Mouse (Mus musculus) hindbrain, embryonic 10.5 days (tissue): ENCODE measurements around the gene Rgs9. TPM values are rescaled to one million over a fixed set of nuclear protein-coding genes. Genes with fewer than 3 reads are reported as not detected.

ENCODE experiments used
- DNase-seq: peaks from one replicate; pipeline ENCODE4 v3.0.0-alpha.2; 2017; ENCODE audit warnings: low spot score
- H3K27ac ChIP-seq: fragments of 300-500 bp; sonication (generic); 2 replicates; pipeline ENCODE4 v1.5.1; 2016; ENCODE audit warnings: mild to moderate bottlenecking, moderate library complexity
- H3K27me3 ChIP-seq: fragments of 300-500 bp; sonication (generic); 2 replicates; pipeline ENCODE4 v1.6.1; 2016; ENCODE audit warnings: mild to moderate bottlenecking; ENCODE audit not compliant: poor library complexity, insufficient read depth, severe bottlenecking
- H3K36me3 ChIP-seq: fragments of 300-500 bp; sonication (generic); 2 replicates; pipeline ENCODE4 v1.6.1; 2016; ENCODE audit warnings: mild to moderate bottlenecking, moderate library complexity
- H3K4me1 ChIP-seq: fragments of 300-500 bp; sonication (generic); replicated peaks from 2 replicates; pipeline ENCODE4 v1.6.1; 2016; ENCODE audit warnings: mild to moderate bottlenecking
- H3K4me3 ChIP-seq: fragments of 300-500 bp; sonication (generic); 2 replicates; pipeline ENCODE4 v1.5.1; 2016; ENCODE audit warnings: mild to moderate bottlenecking, moderate library complexity
- H3K9me3 ChIP-seq: fragments of 300-500 bp; sonication (generic); 2 replicates; pipeline ENCODE4 v1.6.1; 2016; ENCODE audit warnings: mild to moderate bottlenecking, moderate library complexity
- WGBS: fragments of 180-500 bp; shearing (Covaris S2); methylation state at CpG from one replicate; pipeline ENCODE4 v1.1.7; 2016; 5-methylcytosine and 5-hydroxymethylcytosine counted together
- polyA plus RNA-seq: library from polyadenylated mRNA; unstranded; fragments of >200 nt; fragmentation: Nextera tagmentation; extraction: Ambion mirVana; gene quantifications from 2 replicates; pipeline ENCODE4 v1.2.1, GENCODE M21; 2016

Gene Rgs9
- polyA plus RNA-seq, 1 experiment from 2014 or later: 1.8 TPM

DNA sequence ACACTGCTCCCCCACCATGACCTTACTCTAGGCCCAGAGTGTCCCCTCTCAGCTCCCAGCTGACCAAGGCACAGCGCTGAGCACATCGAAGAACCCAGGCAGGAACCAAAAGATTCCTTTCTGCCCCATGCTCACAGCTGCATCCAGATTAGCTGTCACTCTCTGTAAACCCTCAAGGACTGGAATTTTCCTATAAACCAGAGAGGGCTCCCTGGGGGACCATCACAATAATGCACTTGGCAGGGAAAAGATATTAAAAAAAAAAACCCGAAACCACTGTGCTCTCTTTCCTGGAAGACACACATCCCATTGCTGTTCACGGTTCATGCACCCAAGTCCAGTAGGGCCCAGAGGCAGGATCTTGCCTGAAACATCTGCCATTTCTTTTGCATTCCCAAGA is 31.4 kb upstream of the Rgs9 start:
- Histone ChIP-seq H3K36me3 (no peaks in the 10 kb centered on the region), H3K27me3 (no peaks in the 10 kb centered on the region; the same call in none of the 2 replicates), H3K4me1 (peaks cover 17% of the 10 kb centered on the region), H3K4me3 (no peak overlapping the region), H3K27ac (no peak overlapping the region), H3K9me3 (no peaks in the 10 kb centered on the region)
- no peak for DNase-seq
- WGBS: 70% methylated on average over 4 of the region's 4 CpGs

DNA sequence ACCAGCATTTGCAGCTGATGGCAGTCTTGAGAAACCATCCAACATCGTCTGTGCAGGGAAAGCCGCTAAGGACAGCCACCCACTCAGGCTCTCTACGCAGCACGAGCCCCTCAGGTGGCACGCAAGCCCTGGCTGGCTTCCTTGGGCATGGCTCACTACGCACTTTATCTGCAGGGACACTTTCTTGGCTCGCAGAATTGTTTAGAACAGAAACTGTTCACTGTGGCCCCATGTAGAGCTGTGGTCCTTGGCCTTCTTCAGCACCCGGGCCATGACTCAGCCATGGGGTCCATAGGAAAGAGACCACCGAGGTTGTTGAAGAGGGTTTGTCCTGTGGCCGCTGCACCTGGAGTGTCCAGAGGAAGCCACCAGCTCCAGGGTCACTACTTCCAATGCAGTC is 30.0 kb upstream of the Rgs9 start:
- no peaks in the 10 kb centered on the region for H3K9me3 ChIP-seq
- DNase-seq: no peak
- no peaks in the 10 kb centered on the region; the same call in none of the 2 replicates for H3K27me3 ChIP-seq
- H3K4me3 ChIP-seq: no peak overlapping the region
- peaks cover 17% of the 10 kb centered on the region for H3K4me1 ChIP-seq
- 89% methylated on average over 10 of the region's 10 CpGs for WGBS
- no peaks in the 10 kb centered on the region for H3K36me3 ChIP-seq
- H3K27ac ChIP-seq: no peak overlapping the region

- no peak for DNase-seq
- Histone ChIP-seq H3K4me1 (peaks cover 17% of the 10 kb centered on the region), H3K9me3 (no peaks in the 10 kb centered on the region), H3K36me3 (no peaks in the 10 kb centered on the region), H3K27me3 (no peaks in the 10 kb centered on the region; the same call in none of the 2 replicates), H3K27ac (no peak overlapping the region), H3K4me3 (no peak overlapping the region)
- WGBS: 36% methylated on average over 3 of the region's 3 CpGs
Measured at GRCm38 (mm10) chr11:109327381-109327780, 29.5 kb upstream of the Rgs9 start.

- 0 out of 2 replicates have a peak, but pooled peaks cover 3% of the 10 kb centered on the region for H3K9me3 ChIP-seq
- WGBS: 85% methylated on average over 13 of the region's 13 CpGs
- no peaks in the 10 kb centered on the region for H3K36me3 ChIP-seq
- no peak overlapping the region for H3K27ac ChIP-seq
- H3K27me3 ChIP-seq: no peaks in the 10 kb centered on the region; the same call in none of the 2 replicates
- H3K4me3 ChIP-seq: no peak overlapping the region
- H3K4me1 ChIP-seq: peaks cover 10% of the 10 kb centered on the region
- DNase-seq: no peak
Measured at GRCm38 (mm10) chr11:109326270-109326669, 28.3 kb upstream of the Rgs9 start.

DNA sequence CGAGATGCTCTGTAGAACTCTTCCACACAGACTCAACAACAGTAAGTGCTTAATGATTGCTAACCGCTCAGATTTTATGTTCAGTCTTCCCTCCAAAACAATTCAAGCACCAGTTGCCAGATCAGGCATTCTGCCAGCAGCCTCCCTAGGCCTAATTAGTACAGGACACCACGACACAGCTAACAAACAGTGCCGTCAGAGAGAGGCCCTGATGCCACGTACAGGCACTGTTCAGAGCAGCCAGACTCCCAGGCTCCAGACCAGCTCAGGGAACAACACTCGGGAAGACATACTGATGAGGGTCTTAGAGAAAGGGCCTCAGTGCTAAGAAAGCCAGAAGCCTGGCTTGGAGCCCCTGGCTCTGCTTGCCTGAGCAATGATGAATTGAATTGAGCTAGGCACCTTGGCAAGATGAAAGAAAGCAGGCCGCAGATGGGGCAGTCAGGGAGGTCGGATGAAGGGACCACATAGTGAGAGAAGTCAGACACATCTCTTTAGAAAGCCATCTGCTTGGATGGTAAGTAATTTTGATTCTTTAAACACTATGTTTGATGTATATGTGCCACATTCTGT is 22.5 kb upstream of the Rgs9 start:
- Histone ChIP-seq H3K36me3 (no peaks in the 10 kb centered on the region), H3K4me1 (no peaks in the 10 kb centered on the region), H3K27ac (no peak overlapping the region), H3K9me3 (0 out of 2 replicates have a peak, but pooled peaks cover 3% of the 10 kb centered on the region), H3K27me3 (peaks cover 7% of the 10 kb centered on the region; the same call in 1 of the 2 replicates), H3K4me3 (no peak overlapping the region)
- DNase-seq: no peak
- WGBS: 59% methylated on average over 8 of the region's 8 CpGs

DNA sequence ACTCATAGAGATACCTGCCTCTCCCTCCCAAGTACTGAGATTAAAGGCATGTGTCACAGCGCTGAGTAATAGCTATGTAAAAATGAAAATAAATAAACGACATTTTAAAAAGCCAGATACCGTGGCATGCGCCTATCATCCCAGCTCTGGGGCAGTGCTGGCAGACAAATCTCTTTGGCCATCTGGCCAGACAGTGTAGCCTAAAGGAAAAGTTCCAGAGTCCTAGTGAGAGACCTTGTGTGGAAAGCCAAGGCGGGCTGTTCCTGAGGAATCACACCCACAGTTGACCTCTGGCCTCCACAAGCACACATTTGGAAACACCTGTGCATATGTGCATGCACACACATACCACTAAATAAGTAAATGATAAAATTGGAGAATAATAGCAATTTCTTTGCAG is 22.0 kb upstream of the Rgs9 start:
- Histone ChIP-seq H3K9me3 (0 out of 2 replicates have a peak, but pooled peaks cover 3% of the 10 kb centered on the region), H3K27me3 (peaks cover 12% of the 10 kb centered on the region; the same call in 1 of the 2 replicates), H3K36me3 (no peaks in the 10 kb centered on the region), H3K4me3 (no peak overlapping the region), H3K27ac (no peak overlapping the region), H3K4me1 (no peaks in the 10 kb centered on the region)
- no peak for DNase-seq
- 96% methylated on average over 5 of the region's 5 CpGs for WGBS

GRCm38 (mm10) chr11:109319471-109319870 is 21.5 kb upstream of the Rgs9 start:
- Histone ChIP-seq H3K9me3 (0 out of 2 replicates have a peak, but pooled peaks cover 3% of the 10 kb centered on the region), H3K27ac (no peak overlapping the region), H3K4me3 (no peak overlapping the region), H3K4me1 (no peaks in the 10 kb centered on the region), H3K27me3 (peaks cover 17% of the 10 kb centered on the region; the same call in 1 of the 2 replicates), H3K36me3 (no peaks in the 10 kb centered on the region)
- no peak for DNase-seq
- 91% methylated on average over 4 of the region's 4 CpGs for WGBS

DNA sequence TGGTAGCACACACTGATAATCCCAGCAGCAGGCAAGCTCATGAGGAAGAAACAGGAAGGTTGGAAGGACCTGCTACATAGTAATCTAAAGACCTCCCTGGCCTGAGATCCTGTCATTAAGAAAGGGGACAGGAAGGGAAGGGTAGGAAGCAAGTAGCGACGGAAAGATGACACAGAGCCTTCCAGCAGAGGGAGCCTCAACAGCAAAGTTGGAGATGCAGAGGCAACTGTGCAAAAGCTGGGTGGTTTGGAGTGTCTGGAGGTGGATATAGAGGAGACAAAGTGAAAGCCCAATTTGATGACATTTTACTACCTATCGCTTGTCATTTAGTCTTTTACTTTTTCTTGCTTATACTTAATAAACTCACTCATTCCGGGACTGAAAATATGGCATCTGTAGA is 19.0 kb upstream of the Rgs9 start:
- peaks cover 34% of the 10 kb centered on the region for H3K27me3 ChIP-seq
- H3K9me3 ChIP-seq: 0 out of 2 replicates have a peak, but pooled peaks cover 3% of the 10 kb centered on the region
- H3K36me3 ChIP-seq: no peaks in the 10 kb centered on the region
- H3K4me3 ChIP-seq: no peak overlapping the region
- WGBS: 42% methylated on average over 4 of the region's 4 CpGs
- H3K27ac ChIP-seq: no peak overlapping the region
- H3K4me1 ChIP-seq: peaks cover 9% of the 10 kb centered on the region
- no peak for DNase-seq

GRCm38 (mm10) chr11:109311885-109312605 is 14.1 kb upstream of the Rgs9 start:
- Histone ChIP-seq H3K4me3 (peak overlapping the region; percentile 67), H3K4me1 (peaks cover 10% of the 10 kb centered on the region), H3K36me3 (no peaks in the 10 kb centered on the region), H3K27me3 (peaks cover 34% of the 10 kb centered on the region), H3K9me3 (no peaks in the 10 kb centered on the region), H3K27ac (peak overlapping the region; percentile 91)
- WGBS: 14% methylated on average over 20 of the region's 20 CpGs
- peak; percentile 77 for DNase-seq

DNA sequence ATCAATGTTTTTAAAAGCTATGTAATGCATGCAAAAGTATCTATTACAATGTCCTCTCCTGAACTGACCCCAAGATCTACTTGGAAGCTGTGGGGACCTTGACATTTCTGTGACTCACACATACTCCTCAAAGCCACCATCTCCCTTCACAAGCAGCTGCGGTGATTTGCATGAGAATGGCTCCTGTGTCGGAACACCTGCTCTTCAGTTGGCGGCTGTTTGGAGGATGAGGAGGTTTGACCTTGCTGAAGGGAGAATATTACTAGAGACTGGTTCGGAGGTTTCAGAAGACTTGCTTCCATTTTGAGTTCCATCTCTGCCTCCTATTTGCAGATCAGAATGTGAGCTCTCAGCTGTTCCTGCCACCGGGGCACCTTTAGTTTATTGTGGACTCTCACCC is 7.8 kb upstream of the Rgs9 start:
- Histone ChIP-seq H3K4me1 (no peaks in the 10 kb centered on the region), H3K27me3 (no peaks in the 10 kb centered on the region), H3K27ac (no peak overlapping the region), H3K9me3 (no peaks in the 10 kb centered on the region), H3K36me3 (no peaks in the 10 kb centered on the region), H3K4me3 (no peak overlapping the region)
- 71% methylated on average over 5 of the region's 5 CpGs for WGBS
- DNase-seq: no peak

GRCm38 (mm10) chr11:109302338-109302737 is 4.4 kb upstream of the Rgs9 start:
- no peaks in the 10 kb centered on the region for H3K9me3 ChIP-seq
- no peaks in the 10 kb centered on the region for H3K36me3 ChIP-seq
- 77% methylated on average over 4 of the region's 4 CpGs for WGBS
- peaks cover 1% of the 10 kb centered on the region for H3K27me3 ChIP-seq
- H3K4me3 ChIP-seq: no peak overlapping the region
- no peak for DNase-seq
- H3K27ac ChIP-seq: no peak overlapping the region
- peaks cover 9% of the 10 kb centered on the region; the same call in 1 of the 2 replicates for H3K4me1 ChIP-seq

- no peak for DNase-seq
- H3K9me3 ChIP-seq: no peaks in the 10 kb centered on the region
- H3K36me3 ChIP-seq: no peaks in the 10 kb centered on the region
- H3K4me3 ChIP-seq: peak overlapping the region; percentile 55; the same call in 1 of the 2 replicates
- peaks cover 32% of the 10 kb centered on the region for H3K27me3 ChIP-seq
- peaks cover 16% of the 10 kb centered on the region; the same call in 1 of the 2 replicates for H3K4me1 ChIP-seq
- WGBS: 83% methylated on average over 7 of the region's 7 CpGs
- H3K27ac ChIP-seq: no peak overlapping the region
Measured at GRCm38 (mm10) chr11:109297031-109297430, 898 bp downstream of the Rgs9 start.

DNA sequence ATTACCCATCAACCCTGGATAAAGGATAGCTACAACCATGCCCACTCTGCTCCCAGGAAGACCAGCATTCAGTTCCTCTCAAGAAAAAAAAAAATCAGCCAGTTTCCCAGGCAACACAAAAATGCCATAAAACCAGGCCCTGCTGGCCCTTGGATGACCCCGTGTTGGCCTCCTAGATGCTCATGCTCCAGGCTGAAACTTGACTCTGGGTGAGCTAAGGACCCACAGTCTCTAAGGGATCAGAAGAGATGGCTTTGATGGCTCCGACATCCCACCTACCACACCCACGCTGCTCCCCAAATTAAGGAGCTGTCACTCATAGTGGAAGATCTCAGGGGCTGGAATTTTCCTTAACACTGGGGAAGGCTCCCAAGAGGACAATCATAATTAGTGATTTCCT is 5.9 kb downstream of the Rgs9 start:
- Histone ChIP-seq H3K27me3 (peaks cover 27% of the 10 kb centered on the region), H3K36me3 (no peaks in the 10 kb centered on the region), H3K27ac (no peak overlapping the region), H3K9me3 (no peaks in the 10 kb centered on the region), H3K4me1 (peaks cover 4% of the 10 kb centered on the region; the same call in 1 of the 2 replicates), H3K4me3 (no peak overlapping the region)
- DNase-seq: peak; percentile 15
- WGBS: 61% methylated on average over 3 of the region's 3 CpGs
